Mouse (Mus musculus): ENCODE results near the gene Yy1. TPM values are rescaled to one million over a fixed set of nuclear protein-coding genes. Genes with fewer than 3 reads are reported as not detected.

Gene Yy1
- 10 to 100 TPM; 28.3 to 38.9 TPM for total RNA-seq (2021)

DNA sequence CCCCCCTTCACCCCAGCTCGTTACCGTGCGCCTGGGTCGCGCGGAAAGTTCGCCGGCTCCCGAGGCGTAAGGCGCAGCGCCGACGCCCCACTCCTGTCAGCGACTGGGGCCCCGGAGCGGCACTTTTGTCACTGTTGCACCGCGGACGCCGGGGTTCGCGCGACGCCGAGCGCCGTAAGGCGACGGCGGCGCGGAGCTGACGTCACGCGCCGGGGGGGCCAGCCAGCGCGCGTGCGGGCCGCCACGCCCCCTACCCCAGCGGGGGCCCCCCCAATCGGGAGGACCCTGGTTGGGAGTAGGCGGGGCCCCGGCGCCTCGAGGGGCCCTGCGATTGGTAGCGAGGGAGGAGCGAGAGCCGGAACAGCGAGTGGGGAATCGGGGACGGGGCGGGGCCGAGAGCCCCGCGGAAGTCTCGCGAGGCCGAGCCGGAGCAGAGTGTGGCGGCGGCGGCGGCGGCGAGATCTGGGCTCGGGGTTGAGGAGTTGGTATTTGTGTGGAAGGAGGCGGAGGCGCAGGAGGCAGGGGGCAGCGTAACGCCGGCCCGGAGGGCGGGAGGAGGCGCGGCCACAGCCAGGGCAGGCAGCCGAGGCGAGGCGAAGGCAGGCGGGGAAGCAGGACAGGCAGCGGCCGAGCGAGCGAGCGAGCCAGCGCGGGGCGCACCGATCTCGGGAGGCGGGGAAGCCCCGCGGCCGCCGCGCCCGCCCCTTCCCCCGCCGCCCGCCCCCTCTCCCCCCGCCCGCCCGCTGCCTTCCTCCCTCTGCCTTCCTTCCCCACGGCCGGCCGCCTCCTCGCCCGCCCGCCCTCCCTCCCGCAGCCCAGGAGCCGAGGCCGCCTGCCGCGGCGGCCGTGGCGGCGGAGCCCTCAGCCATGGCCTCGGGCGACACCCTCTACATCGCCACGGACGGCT, at the start of gene Yy1:
Yy1 (plus strand) TSS at position 428 of the 907 bp plus-strand sequence.
- DNase-seq (ENCODE audit: low spot score), result peak; percentile 98

DNA sequence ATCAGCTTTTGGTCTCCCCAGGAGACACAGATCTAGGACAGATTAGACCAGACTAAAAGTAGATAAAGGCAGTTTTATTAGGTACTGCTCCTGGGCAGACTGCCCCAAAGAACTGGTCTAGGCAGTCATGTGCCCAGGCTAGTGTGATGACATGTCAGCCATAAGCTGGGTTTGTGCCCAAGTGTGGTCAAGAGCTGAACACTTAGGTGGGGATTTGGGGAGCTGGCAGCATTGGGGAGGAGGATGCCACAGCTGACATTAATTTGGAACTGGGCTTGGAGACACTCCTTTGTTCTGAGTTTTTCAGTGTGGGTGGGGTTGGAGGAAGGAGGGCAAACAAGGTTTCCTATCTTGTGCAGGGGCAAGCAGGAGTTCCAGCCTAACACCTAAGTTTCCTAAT, 46.8 kb upstream of the Yy1 start:
- no peak for DNase-seq (ENCODE audit: low spot score)
- intact Hi-C loops (cut with DNase I), result no loop called here

More for the DNA sequence above, at the start of gene Yy1:
- intact Hi-C loops (cut with DNase I), result no loop called here

DNA sequence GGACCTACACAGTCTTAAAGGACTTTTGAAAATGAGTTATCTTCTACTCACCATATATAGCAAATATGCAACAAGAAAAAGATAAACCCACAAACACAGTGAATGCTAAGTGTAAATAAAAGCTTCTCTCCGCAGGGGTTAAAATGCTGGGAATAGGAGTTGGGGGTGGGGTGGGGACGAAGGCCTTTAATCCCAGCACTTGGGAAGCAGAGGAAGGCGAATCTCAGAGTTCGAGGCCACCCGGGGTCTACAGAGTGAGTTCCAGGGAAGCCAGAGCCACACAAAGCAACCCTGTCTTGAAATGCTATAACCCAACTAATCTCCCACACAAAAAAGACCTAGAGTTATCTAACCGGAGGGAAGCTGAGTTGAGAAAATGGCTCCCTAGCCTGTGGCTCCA, 43.8 kb upstream of the Yy1 start:
- intact Hi-C loops (cut with DNase I), result no loop called here
- DNase-seq (ENCODE audit: low spot score), result no peak

DNA sequence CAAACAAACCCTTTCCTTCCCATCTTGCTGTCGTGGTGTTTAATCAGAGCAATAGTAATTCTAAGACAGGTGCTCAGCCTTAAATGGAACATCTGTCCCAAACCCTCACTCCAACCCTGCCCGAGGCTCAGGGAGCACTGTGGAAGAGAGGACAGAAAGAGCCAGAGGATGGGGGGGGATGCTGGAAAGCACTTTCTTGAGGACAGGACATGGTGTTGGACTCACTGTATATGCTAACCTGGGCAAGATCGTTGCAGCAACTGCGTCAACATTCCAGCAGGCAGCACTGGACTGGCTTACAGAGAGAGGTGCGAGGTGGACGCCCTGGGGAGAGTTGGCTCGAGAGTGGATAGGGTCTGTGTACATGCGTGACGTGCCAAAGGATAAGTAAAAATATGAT, 43.3 kb upstream of the Yy1 start:
- intact Hi-C loops (cut with DNase I), result no loop called here
- DNase-seq (ENCODE audit: low spot score), result no peak

DNA sequence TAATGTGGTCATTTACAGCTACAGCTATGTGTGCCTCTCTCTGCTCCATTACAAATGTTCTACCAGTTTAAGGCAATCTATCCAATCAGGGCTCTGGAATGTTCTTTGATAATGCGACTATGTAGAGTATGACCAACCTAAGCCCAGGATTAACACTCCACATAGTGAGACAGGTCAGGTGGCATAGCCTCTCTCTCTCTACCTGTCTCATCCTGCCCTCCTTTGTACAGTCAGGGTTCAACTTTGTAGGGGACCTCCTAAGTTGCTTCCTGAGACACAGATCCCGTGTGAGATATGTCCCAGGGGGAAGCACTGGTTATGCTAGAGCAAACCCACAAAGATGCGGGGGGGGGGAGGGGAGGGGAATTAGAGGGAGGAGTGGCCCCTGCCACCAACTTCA, 42.5 kb upstream of the Yy1 start:
- intact Hi-C loops (cut with DNase I), result loop anchor here (5.0 kb wide), 1 partner anchor 48 kb away; the partner anchor contains the start of gene Degs2

DNA sequence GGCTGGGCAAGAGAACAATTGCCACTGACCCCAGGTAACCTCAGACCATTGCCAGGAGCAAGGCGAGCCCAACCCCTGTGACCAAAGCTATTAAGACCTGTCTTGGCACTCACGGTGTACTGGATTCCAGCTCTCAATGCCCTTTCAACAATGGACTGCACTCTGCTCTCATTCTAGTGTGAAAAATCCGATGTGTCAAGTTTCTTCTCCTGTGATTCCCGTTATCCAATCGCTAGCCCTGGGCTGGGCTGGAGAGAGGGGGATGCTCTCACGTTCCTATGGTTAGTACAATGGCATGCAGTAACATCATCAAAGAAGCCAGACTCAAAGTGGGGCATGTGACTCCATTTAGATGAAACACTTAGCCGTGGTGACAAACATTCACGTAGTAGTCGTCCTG, 41.0 kb upstream of the Yy1 start:
- DNase-seq (ENCODE audit: low spot score), result no peak
- intact Hi-C loops (cut with DNase I), result loop anchor here (5.0 kb wide), 1 partner anchor 49 kb away; the partner anchor contains the start of gene Degs2

More for the DNA sequence above, 42.5 kb upstream of the Yy1 start:
- DNase-seq (ENCODE audit: low spot score), result no peak

DNA sequence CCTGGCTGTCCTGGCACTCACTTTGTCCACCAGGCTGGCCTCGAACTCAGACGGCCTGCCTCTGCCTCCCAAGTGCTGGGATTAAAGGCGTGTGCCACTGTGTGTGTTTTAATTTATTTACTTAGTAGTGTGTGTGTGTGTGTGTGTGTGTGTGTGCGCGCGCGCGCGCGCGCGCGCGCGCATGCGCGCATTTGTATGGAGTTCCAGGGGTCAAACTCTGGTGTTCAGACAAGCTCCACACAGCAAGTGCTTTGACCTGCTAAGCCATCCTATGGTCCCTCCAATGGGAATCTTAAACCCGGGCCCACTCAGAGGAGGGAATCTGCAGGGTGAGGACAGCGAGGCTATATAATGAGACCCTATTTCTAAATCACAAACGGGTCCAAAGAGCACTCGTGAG, 37.6 kb upstream of the Yy1 start:
- no peak for DNase-seq (ENCODE audit: low spot score)
- intact Hi-C loops (cut with DNase I), result loop anchor here (5.0 kb wide), 2 partner anchors 68 to 193 kb away; no protein-coding TSS in a partner anchor

DNA sequence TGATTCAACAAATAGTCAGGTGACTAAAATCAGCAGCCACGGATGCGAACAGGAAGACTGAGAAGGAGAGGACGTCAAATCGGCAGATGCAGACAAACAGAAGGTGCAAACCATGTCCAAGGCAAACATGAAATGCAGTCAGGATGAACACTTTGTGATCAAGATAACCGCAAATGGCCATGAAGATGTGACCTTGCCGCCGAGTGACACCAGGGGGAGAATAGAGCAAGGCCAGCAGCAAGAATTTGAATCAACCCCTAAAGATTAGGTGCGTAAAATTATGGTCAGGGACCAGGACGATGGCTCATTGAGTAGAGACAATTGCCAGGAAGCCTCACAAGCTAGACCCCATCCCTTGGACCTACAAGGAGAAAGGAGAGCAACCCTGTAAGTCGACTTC, 36.2 kb upstream of the Yy1 start:
- DNase-seq (ENCODE audit: low spot score), result no peak
- intact Hi-C loops (cut with DNase I), result loop anchor here (5.0 kb wide), 2 partner anchors 69 to 194 kb away; no protein-coding TSS in a partner anchor

DNA sequence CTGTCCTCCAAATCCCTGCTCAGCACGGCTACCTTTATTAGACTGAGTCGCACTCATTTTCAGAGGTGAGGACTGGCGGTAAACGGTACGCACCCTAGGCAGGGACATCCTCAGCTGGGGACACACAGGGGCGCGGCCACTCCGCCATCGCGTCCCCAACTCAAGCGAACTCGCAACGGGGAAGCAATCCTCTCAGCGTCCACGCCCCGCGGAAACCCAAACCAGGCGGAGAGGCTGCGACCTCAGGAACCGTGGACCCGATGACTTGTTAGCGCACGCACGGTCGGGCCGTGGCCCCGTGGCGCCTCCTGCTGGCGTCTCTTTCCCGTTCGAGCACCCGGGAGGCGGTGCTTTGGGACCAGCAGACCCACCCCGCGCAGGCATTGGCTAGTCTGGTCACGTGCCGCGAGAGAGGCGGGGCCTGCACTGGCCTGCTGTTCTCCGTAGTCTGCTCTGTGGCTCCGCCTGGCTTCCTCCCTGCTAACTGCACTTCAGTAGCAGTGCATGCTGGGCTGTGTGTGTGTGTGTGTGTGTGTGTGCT, 35.0 kb upstream of the Yy1 start:
- intact Hi-C loops (cut with DNase I), result loop anchor here (2.0 to 5.0 kb wide), 3 partner anchors 70 to 195 kb away; no protein-coding TSS in a partner anchor
- peak; percentile 96 for DNase-seq (ENCODE audit: low spot score)

DNA sequence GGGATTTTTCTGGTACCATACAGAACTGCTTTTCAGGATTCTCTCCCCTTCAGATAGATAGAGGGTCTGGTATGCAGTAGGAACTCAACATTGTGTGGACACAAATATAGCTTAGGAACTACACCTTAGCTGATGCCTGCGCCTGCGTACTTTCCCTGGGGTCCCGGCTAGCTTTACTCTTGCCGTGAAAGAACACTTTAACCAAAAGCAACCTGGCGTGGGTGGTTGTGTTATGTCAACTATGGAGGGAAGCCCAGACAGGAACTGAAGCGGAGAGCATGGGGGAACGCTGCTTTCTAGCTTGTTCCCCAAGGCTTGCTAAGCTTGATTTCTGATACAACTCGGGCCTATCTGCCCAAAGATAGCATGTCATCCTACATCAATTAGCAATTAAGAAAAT, 34.5 kb upstream of the Yy1 start:
- DNase-seq (ENCODE audit: low spot score), result no peak
- intact Hi-C loops (cut with DNase I), result loop anchor here (2.0 to 5.0 kb wide), 3 partner anchors 71 to 196 kb away; no protein-coding TSS in a partner anchor

DNA sequence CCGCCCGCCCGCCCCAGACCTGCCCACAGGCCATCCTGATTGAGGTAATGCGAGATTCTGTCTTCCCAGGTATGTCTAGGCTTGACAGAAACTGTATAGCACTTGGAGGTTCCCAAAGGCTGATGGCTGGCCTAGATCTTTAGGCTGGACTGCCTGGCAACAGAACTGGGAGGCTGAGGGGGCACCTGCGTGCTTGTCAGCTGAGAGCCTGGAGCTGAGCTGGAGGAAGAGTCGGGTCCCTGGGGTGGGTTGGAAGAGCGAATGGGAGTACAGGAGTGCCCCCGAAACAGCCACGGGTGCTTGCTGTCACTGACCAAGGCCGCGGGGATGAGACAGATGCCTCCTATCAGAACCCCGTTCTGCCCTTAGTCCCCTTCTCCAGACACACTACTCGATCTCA, 34.1 kb upstream of the Yy1 start:
- intact Hi-C loops (cut with DNase I), result loop anchor here (2.0 to 5.0 kb wide), 3 partner anchors 71 to 196 kb away; no protein-coding TSS in a partner anchor
- no peak for DNase-seq (ENCODE audit: low spot score)

DNA sequence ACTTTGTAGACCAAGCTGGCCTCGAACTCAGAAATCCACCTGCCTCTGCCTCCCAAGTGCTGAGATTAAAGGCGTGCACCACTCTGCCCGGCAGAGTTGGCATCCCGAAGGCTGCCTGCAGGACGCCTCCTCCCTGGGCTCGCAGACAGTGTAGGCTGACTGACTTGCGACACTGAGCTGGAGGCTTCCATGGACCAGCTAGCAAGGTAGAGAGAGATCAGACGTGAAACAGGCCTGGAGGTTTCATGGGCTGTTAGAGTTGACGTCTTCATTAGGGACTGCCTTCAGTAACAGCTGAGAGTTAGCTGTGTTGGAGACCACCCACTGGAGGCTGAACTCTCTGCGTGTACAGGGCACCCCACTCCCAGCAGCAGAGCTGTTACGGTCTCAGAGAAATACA, 33.5 kb upstream of the Yy1 start:
- intact Hi-C loops (cut with DNase I), result loop anchor here (2.0 to 5.0 kb wide), 3 partner anchors 72 to 197 kb away; no protein-coding TSS in a partner anchor
- no peak for DNase-seq (ENCODE audit: low spot score)

DNA sequence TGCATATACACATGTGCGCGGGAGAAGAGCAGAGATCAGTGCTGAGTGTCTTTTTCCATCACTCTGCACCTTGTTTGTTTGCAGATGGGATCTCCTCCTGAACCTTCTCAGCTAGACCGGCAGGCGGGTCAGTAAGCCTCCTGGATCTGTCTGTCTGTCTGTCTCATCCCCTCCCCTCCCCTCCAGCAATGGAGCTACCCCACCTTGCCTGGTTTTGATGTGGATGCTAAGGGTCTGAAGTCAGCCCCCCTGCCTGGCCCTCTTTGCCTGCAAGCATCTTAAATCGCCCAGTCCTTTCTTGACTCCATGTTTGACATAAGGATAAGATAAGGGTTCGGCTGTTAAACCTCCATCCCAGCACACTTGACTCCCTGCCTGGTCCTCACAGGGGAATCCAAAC, 32.8 kb upstream of the Yy1 start:
- intact Hi-C loops (cut with DNase I), result loop anchor here (2.0 to 5.0 kb wide), 2 partner anchors 137 to 218 kb away; no protein-coding TSS in a partner anchor
- DNase-seq (ENCODE audit: low spot score), result no peak

DNA sequence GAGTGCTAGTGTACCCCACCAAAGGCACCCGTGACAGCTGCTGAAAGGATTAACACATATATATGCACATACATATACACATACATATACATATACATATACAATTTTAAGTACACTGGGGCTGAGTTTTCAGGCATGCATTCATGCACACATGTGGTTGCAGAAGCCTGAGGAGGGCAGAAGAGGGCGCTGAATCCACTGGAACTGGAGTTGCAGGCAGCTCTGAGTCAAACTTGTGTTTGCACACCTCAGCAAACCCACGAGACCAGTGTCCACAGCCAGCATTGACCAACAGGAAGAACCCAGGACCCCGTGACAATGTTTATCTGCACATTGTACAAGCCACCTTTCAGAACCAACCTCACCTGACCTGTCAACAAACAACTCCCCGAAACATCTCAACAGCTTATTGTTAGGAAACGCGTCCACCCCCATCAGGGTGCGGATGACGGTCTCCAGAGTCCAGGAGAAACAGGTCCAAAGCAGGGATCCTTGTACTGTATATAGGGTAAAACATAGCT, 32.2 kb upstream of the Yy1 start:
- no peak for DNase-seq (ENCODE audit: low spot score)
- intact Hi-C loops (cut with DNase I), result loop anchor here (2.0 to 5.0 kb wide), 2 partner anchors 136 to 218 kb away; no protein-coding TSS in a partner anchor

DNA sequence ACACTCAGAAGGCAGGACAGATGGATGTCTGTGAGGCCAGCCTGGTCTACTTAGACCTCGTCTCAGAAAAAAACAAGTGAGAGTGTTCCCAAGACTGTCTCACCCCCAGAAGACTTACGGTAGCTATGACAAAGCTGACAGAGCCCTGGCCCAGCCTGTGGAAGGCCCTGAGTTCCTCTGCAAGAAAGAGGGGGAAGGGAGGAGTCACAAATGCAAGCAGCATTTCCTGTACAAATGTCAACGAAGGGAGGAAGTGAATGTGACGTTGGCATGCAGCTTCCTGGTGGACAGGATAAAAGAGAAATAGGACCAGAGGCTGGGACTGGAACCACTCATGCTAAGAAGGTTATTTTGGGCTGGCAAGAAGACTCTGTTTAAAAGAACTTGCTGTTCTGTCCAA, 31.6 kb upstream of the Yy1 start:
- intact Hi-C loops (cut with DNase I), result loop anchor here (2.0 to 5.0 kb wide), 2 partner anchors 136 to 219 kb away; no protein-coding TSS in a partner anchor
- no peak for DNase-seq (ENCODE audit: low spot score)

DNA sequence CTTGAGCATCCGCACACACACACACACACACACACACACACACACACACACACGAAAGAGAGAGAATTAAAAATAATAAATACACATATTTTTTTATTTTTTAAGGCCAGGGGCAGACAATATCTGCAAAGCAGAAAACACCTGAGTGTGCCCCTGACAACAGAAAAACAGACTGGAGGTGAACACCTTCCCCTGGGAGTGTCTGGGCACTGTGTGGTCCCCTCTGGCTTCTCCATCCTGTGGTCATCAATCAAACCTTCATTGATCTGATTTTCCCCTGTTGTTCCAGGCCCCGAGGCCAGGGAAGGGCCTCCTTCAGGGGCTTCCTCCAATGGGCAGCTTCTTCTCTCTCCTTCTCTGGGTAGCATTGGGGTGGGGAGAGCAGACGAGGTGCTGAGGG, 31.1 kb upstream of the Yy1 start:
- no peak for DNase-seq (ENCODE audit: low spot score)
- intact Hi-C loops (cut with DNase I), result loop anchor here (2.0 to 5.0 kb wide), 2 partner anchors 135 to 219 kb away; no protein-coding TSS in a partner anchor

DNA sequence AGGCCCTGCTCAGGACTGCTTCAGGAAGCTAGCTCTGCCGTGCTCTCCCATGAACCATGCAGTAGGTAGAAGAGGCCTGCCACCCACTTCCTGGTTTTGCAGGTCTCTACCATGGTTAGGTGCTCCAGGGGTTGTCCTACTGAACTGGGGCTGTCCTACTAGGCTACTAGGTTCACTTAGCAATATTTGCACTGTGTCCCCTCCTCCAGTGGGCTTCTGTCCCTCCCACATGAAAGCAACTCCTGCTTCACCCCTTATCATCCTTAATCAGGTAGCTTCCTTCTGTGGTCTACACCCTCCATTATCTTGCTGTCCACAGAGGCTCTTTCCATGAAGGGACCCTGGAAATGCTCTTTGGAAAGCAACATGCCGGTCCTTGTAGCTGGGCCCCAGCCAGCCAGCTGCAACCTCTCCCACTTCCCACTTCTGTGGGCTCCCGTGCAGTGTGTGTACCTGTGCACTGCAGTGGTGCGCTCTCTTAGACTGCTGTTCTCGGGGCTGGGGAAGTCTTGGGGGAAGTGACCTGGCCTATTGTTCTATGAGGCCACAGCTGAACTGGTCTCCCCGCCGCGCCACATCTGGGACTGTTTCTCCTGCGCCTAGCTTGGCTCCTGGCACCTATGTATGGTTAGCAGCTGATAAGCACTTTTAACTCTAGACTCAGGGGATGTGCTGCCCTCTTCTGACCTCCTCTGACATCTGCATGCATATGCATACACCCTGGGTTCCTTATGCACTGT, 29.5 kb upstream of the Yy1 start:
- intact Hi-C loops (cut with DNase I), result loop anchor here (5.0 kb wide), 1 partner anchor 221 kb away; no protein-coding TSS in a partner anchor
- no peak for DNase-seq (ENCODE audit: low spot score)

DNA sequence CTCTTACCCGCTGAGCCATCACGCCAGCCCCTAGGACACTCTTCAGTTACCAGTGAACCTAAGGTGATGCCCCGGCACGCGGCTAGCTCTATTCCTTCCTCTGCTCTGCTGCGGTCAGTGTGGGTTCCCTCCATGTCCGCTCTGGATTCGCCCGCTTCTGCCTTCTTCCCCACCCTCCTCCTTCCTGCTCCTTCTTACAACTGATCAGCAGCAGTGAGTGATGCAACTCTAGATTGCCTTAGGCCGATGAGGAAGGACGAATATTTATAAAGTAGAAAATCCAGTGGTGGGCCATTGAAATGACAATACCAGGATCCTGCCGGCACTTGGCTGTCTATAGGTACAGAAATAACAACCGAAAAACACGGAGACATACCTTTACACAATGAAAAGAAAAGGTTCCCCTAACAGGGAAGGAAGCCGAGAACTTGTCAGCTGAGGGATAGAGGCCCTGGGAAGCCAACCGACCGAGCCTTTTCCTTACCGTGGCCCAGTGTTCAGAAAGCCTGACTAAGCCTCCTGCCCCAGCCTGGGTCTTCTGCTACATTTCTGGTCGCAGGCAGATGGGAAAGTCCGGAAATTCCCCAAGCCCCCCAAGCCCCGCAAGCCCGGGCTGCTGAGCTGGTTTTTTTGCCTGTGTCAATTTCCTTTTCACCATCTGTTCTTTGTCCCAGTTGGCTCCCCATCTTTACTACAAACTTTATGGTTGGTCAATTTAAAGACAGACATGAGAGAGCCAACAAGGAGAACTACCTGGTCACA, 27.7 kb upstream of the Yy1 start:
- intact Hi-C loops (cut with DNase I), result loop anchor here (5.0 kb wide), 1 partner anchor 223 kb away; no protein-coding TSS in a partner anchor

DNA sequence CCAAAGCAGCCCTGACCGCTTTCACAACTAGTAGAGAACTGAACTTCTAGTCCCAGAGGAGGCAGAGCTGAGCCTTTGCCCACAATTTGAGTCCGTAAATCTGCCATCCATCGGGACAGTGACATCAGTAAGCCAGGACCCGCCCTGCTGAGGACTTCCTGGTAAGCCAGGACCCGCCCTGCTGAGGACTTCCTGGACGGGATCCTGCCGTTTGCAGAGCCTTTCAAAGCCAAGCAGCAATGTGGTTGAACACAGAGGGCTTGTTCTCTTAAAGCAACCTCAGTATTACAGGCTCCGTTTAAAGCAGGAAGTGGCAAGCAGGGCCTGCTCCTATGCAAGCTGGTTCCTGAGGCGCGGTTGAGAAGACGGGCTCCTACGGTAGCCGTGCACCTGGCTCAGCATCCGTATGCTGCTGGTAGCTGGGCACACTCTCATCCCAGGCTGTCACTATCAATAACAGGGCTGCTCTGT, 27.0 kb upstream of the Yy1 start:
- DNase-seq (ENCODE audit: low spot score), result peak; percentile 82
- intact Hi-C loops (cut with DNase I), result loop anchor here (1.0 kb wide), 1 partner anchor 26 kb away; no protein-coding TSS in a partner anchor

More for the DNA sequence above, 27.7 kb upstream of the Yy1 start:
- no peak for DNase-seq (ENCODE audit: low spot score)
